Mouse (Mus musculus): ENCODE measurements around the gene Wee2. TPM values are rescaled to one million over a fixed set of nuclear protein-coding genes. Genes with fewer than 3 reads are reported as not detected.

Wee2 gene
- total and polyA plus RNA-seq, 3 experiments: not detected

DNA sequence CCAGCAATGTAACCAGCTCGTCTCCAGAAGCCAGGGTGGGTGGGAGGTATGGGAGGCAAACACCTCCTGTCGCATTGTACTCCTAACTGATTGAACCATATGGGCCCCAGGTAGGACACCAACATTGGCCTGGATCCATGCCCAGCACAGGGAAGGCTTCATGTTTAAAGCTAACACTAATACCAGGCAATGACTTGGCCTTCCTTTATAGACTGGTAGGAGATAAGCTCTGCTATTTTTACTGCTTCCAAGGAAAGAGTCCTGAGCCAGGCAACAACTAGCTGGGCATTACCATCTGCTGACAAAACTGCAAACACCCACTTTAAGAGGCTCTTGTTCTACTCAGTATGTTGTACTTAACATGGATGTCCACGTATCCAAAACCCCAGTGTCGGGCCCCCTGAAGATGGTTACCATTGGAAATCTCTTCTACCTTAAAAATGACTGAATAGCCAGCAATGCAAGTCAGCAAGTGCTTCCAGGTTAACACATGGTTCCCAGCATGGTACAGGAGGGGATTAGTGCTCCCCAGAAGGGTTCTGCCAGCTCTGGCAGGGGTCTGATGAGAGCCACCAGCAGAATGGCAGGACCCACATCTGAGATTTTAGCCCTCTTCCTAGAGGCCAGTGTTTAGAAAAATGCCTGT is 35.1 kb upstream of the Wee2 start:
- Histone ChIP-seq H3K9me3 (replicated peaks; ENCODE audit: insufficient read depth, low read length) (no peaks in the 10 kb centered on the region), H3K36me3 (ENCODE audit: control insufficient read depth in 1 of 2, insufficient read depth in 2 of 2, low read length in 2 of 2) (peaks cover 0 to 4% of the 10 kb centered on the region in 2 experiments; a peak in 2 of 4 replicates), H3K27me3 (ENCODE audit: control insufficient read depth in 1 of 2, insufficient read depth in 2 of 2, low read length in 2 of 2) (no peaks in the 10 kb centered on the region), H3K27ac (ENCODE audit: control insufficient read depth, low read depth, low read length) (no peak overlapping the region), H3K9ac (ENCODE audit: control insufficient read depth, low read depth, low read length, poor library complexity, severe bottlenecking) (no peak overlapping the region), H3K4me1 (ENCODE audit: control insufficient read depth in 1 of 2, insufficient read depth in 2 of 2, low read length in 2 of 2) (no peaks in the 10 kb centered on the region), H3K79me2 (ENCODE audit: control insufficient read depth, insufficient read depth, low read length, poor library complexity) (no peaks in the 10 kb centered on the region), H3K4me3 (ENCODE audit: control insufficient read depth in 1 of 2, insufficient read depth in 1 of 2, low read depth in 2 of 2, low read length in 2 of 2) (no peak overlapping the region)
- TF ChIP-seq TCF12 (IDR thresholded peaks at IDR 0.05; ENCODE audit: low read depth, low read length) (no peak), GABPA (IDR thresholded peaks at IDR 0.05; ENCODE audit: low read depth, low read length) (no peak), ELF1 (IDR thresholded peaks at IDR 0.05; ENCODE audit: low read depth, low read length) (no peak), MEF2A (IDR thresholded peaks at IDR 0.05; ENCODE audit: extremely low read depth, insufficient replicate concordance, low read depth, low read length, poor library complexity, severe bottlenecking) (no peak), E2F4 (IDR thresholded peaks at IDR 0.05; ENCODE audit: borderline replicate concordance, low read depth, low read length) (no peak), TBP (IDR thresholded peaks at IDR 0.05; ENCODE audit: low read depth, low read length) (no peak), USF1 (IDR thresholded peaks at IDR 0.05; ENCODE audit: low read depth, low read length) (no peak), ETS1 (IDR thresholded peaks at IDR 0.05; ENCODE audit: low read depth, low read length) (no peak), ZKSCAN1 (IDR thresholded peaks at IDR 0.05; ENCODE audit: low read depth, low read length) (no peak), ZNF384 (IDR thresholded peaks at IDR 0.05; ENCODE audit: low read depth, low read length) (no peak), EP300 (IDR thresholded peaks at IDR 0.05; ENCODE audit: low read depth in 1 of 2, low read length in 2 of 2) (no peak), MAX (IDR thresholded peaks at IDR 0.05; ENCODE audit: low read length) (no peak), MAFK (IDR thresholded peaks at IDR 0.05; ENCODE audit: borderline replicate concordance, low read depth, low read length) (no peak), CHD2 (IDR thresholded peaks at IDR 0.05; ENCODE audit: low read length) (no peak), BHLHE40 (IDR thresholded peaks at IDR 0.05; ENCODE audit: borderline replicate concordance, low read depth, low read length) (no peak)
- DNase-seq (ENCODE audit: low read depth, low spot score): no peak

DNA sequence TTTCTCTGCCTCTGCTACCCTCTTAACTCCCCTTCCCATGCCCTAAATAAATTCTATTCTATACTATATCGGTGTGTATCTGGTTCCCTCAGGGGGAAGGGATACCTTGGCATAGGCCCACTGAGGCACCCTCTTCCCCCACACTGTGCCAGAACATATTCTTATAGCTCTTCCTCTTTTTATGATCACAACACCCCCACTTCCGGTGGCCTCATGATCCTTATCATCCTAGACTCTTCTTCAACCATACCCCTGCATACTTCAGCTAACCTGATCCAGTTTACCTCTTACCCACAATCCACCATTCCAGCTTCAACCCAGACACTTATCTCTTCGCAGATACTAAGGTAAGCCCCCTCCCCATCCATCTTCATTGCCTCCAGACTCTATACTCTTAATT is 27.8 kb upstream of the Wee2 start:
- Histone ChIP-seq H3K9me3 (replicated peaks; ENCODE audit: insufficient read depth, low read length) (no peaks in the 10 kb centered on the region), H3K9ac (ENCODE audit: control insufficient read depth, low read depth, low read length, poor library complexity, severe bottlenecking) (no peak overlapping the region), H3K27ac (ENCODE audit: control insufficient read depth, low read depth, low read length) (no peak overlapping the region; the same call in 1 of the 2 replicates), H3K4me3 (ENCODE audit: control insufficient read depth in 1 of 2, insufficient read depth in 1 of 2, low read depth in 2 of 2, low read length in 2 of 2) (no peak overlapping the region), H3K36me3 (ENCODE audit: control insufficient read depth in 1 of 2, insufficient read depth in 2 of 2, low read length in 2 of 2) (peaks cover 0 to 14% of the 10 kb centered on the region in 2 experiments; a peak in 3 of 4 replicates), H3K79me2 (ENCODE audit: control insufficient read depth, insufficient read depth, low read length, poor library complexity) (no peaks in the 10 kb centered on the region), H3K4me1 (ENCODE audit: control insufficient read depth in 1 of 2, insufficient read depth in 2 of 2, low read length in 2 of 2) (peaks cover 4 to 20% of the 10 kb centered on the region in 2 experiments), H3K27me3 (ENCODE audit: control insufficient read depth in 1 of 2, insufficient read depth in 2 of 2, low read length in 2 of 2) (no peaks in the 10 kb centered on the region)
- DNase-seq (ENCODE audit: low read depth, low spot score): peak; percentile 77
- TF ChIP-seq ZC3H11A (IDR thresholded peaks at IDR 0.05; ENCODE audit: low read depth, low read length): no peak
- TF ChIP-seq CHD1 (IDR thresholded peaks at IDR 0.05; ENCODE audit: low read depth, low read length): no peak
- TF ChIP-seq KAT2A (conservative IDR thresholded peaks at IDR 0.05; ENCODE audit: low read depth, low read length): no peak
- peak; percentile 44; the same call in 1 of the 2 replicates for TF ChIP-seq ELF1 (IDR thresholded peaks at IDR 0.05; ENCODE audit: low read depth, low read length)
- TF ChIP-seq USF2 (IDR thresholded peaks at IDR 0.05; ENCODE audit: borderline replicate concordance in 1 of 2, insufficient read depth in 1 of 2, low read depth in 1 of 2, low read length in 2 of 2): no peak
- TF ChIP-seq CHD2 (IDR thresholded peaks at IDR 0.05; ENCODE audit: low read length): no peak
- peak; percentile 67 to 87 for TF ChIP-seq EP300 (IDR thresholded peaks at IDR 0.05; ENCODE audit: low read depth in 1 of 2, low read length in 2 of 2)
- no peak for TF ChIP-seq NRF1 (IDR thresholded peaks at IDR 0.05; ENCODE audit: insufficient read depth, low read depth, low read length, poor library complexity, severe bottlenecking)
- TF ChIP-seq ETS1 (IDR thresholded peaks at IDR 0.05; ENCODE audit: low read depth, low read length): peak; percentile 11; the same call in 1 of the 2 replicates
- no peak for TF ChIP-seq RAD21 (IDR thresholded peaks at IDR 0.05; ENCODE audit: low read depth, low read length)
- TF ChIP-seq POLR2AphosphoS5 (IDR thresholded peaks at IDR 0.05; ENCODE audit: borderline replicate concordance, low read depth, low read length): no peak
- no peak for TF ChIP-seq BHLHE40 (IDR thresholded peaks at IDR 0.05; ENCODE audit: borderline replicate concordance, low read depth, low read length)
- TF ChIP-seq ZMIZ1 (IDR thresholded peaks at IDR 0.05; ENCODE audit: low read depth, low read length): no peak
- TF ChIP-seq TAL1 (IDR thresholded peaks at IDR 0.05; ENCODE audit: low read length): no peak
- TF ChIP-seq TCF12 (IDR thresholded peaks at IDR 0.05; ENCODE audit: low read depth, low read length): no peak
- TF ChIP-seq MAZ (IDR thresholded peaks at IDR 0.05; ENCODE audit: low read depth, low read length): no peak
- no peak for TF ChIP-seq MYC (IDR thresholded peaks at IDR 0.05; ENCODE audit: low read depth, low read length)
- TF ChIP-seq UBTF (IDR thresholded peaks at IDR 0.05; ENCODE audit: borderline replicate concordance, insufficient read depth, low read depth, low read length): no peak
- TF ChIP-seq MEF2A (IDR thresholded peaks at IDR 0.05; ENCODE audit: extremely low read depth, insufficient replicate concordance, low read depth, low read length, poor library complexity, severe bottlenecking): no peak
- TF ChIP-seq POLR2AphosphoS2 (IDR thresholded peaks at IDR 0.05; ENCODE audit: low read length): no peak
- no peak for TF ChIP-seq MAX (IDR thresholded peaks at IDR 0.05; ENCODE audit: low read length)
